Mouse (Mus musculus): ENCODE results near the gene Ttll11. TPM values are rescaled to one million over a fixed set of nuclear protein-coding genes. Genes with fewer than 3 reads are reported as not detected.

The Ttll11 gene
- polyA plus RNA-seq, 1 experiment from 2014 or later, result 0.44 TPM

DNA sequence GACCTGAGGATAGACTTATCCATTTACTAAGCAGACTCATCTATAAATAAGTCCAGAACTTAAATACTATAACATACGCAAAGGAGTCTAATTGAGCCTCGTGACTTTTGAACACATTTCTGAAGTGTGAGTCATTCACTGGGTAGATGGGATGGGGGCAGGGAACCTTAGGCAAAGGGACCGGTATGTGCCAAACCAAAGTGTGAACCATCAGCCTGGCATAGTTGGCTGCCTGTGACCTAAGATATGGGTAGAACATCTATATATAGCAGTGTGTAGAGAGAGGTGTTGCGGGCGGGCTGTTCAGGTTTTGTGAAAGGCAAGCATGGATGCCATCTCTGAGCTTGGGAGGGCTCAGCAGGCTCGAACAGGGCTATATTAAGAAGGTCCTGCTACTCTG lies 14.6 kb upstream of the Ttll11 start:
- ATAC-seq, result no peak
- no peaks in the 10 kb centered on the region for H3K27me3 ChIP-seq (replicated peaks; ENCODE audit: control insufficient read depth, insufficient read depth, low read length)
- H3K4me3 ChIP-seq (ENCODE audit: low read depth, low read length), result no peak overlapping the region
- H3K27ac ChIP-seq (ENCODE audit: low read depth, low read length), result no peak overlapping the region
- no peaks in the 10 kb centered on the region for H3K4me1 ChIP-seq (replicated peaks; ENCODE audit: control insufficient read depth, insufficient read depth, low read length)
- no peaks in the 10 kb centered on the region for H3K9me3 ChIP-seq (ENCODE audit: control insufficient read depth)
- no peak for TF ChIP-seq CTCF (IDR thresholded peaks at IDR 0.05; ENCODE audit: low read depth)
- no peak overlapping the region for H3K9ac ChIP-seq (ENCODE audit: low read depth, low read length)
- H3K4me2 ChIP-seq (replicated peaks; ENCODE audit: low read depth), result no peak overlapping the region
- H3K36me3 ChIP-seq (ENCODE audit: control insufficient read depth, insufficient read depth), result no peaks in the 10 kb centered on the region
- WGBS, result 68% methylated on average over 6 of the region's 6 CpGs

DNA sequence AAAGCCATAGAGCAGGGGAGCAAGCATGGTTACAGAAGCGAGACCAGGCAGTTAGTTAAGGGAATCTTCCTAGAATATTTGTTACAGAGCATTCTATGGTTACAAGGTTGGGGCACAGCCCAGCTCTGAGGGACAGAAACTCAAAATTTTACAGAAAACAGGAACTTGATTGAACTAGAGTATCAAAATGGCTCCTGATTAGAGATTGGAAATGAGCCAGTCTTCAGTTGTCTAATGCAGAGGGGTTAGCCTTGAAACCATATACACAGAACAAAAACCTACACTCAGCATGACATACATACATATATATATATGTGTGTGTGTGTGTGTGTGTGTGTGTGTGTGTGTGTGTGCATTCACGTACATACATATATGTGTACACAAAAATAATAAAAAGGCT lies 13.8 kb upstream of the Ttll11 start:
- H3K9ac ChIP-seq (ENCODE audit: low read depth, low read length), result no peak overlapping the region
- TF ChIP-seq CTCF (IDR thresholded peaks at IDR 0.05; ENCODE audit: low read depth), result no peak
- WGBS, result 77% methylated on average over 2 of the region's 2 CpGs
- H3K4me1 ChIP-seq (replicated peaks; ENCODE audit: control insufficient read depth, insufficient read depth, low read length), result no peaks in the 10 kb centered on the region
- no peaks in the 10 kb centered on the region for H3K27me3 ChIP-seq (replicated peaks; ENCODE audit: control insufficient read depth, insufficient read depth, low read length)
- H3K4me3 ChIP-seq (ENCODE audit: low read depth, low read length), result no peak overlapping the region
- ATAC-seq, result no peak
- no peaks in the 10 kb centered on the region for H3K9me3 ChIP-seq (ENCODE audit: control insufficient read depth)
- H3K4me2 ChIP-seq (replicated peaks; ENCODE audit: low read depth), result no peak overlapping the region
- H3K27ac ChIP-seq (ENCODE audit: low read depth, low read length), result no peak overlapping the region
- H3K36me3 ChIP-seq (ENCODE audit: control insufficient read depth, insufficient read depth), result no peaks in the 10 kb centered on the region

DNA sequence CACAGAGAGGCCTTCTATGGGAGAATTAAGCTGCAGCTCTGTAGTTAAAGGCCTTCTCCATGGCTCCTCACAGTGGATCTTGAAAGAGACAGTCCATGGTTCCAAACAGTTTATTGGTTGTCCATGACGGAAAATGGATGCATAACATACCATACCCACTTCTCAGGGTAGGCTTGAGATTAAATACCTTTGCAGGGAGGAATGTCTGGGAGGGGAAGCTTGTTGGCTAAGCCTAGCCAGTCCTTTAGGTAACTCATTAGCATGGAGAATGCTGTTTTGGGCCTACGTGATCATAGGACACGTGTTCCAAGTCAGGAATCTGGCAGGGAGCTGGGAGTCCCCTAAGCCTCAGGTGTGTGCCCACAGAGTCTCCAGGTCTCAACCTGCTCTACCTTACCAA lies 12.5 kb upstream of the Ttll11 start:
- ATAC-seq, result no peak
- Histone ChIP-seq H3K4me1 (replicated peaks; ENCODE audit: control insufficient read depth, insufficient read depth, low read length) (no peaks in the 10 kb centered on the region), H3K27me3 (replicated peaks; ENCODE audit: control insufficient read depth, insufficient read depth, low read length) (no peaks in the 10 kb centered on the region), H3K36me3 (ENCODE audit: control insufficient read depth, insufficient read depth) (no peaks in the 10 kb centered on the region), H3K9me3 (ENCODE audit: control insufficient read depth) (no peaks in the 10 kb centered on the region), H3K4me3 (ENCODE audit: low read depth, low read length) (no peak overlapping the region), H3K27ac (ENCODE audit: low read depth, low read length) (no peak overlapping the region), H3K9ac (ENCODE audit: low read depth, low read length) (no peak overlapping the region), H3K4me2 (replicated peaks; ENCODE audit: low read depth) (no peak overlapping the region)
- TF ChIP-seq CTCF (IDR thresholded peaks at IDR 0.05; ENCODE audit: low read depth), result no peak
- 86% methylated on average over 3 of the region's 3 CpGs for WGBS

DNA sequence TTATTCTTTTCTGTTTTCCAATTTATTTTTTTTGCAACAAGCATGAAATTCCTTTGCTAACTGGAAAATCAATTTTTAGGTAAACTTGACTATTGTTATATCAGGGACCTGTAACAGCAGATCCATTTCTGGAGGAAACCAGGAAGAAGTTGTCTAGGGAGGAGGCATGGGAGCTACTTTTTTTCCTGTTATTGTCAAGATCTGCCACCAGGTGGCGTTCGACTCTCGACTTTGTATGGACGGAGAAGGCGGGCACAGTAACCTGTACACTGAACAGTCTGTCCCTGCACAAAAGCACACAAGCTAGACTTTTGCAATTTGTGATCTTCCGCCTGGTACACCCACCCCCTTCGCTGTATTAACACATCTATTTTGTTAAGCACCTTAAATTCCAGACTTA lies 4.2 kb upstream of the Ttll11 start:
- H3K27me3 ChIP-seq (replicated peaks; ENCODE audit: control insufficient read depth, insufficient read depth, low read length), result peaks cover 5% of the 10 kb centered on the region; the same call in 1 of the 2 replicates
- ATAC-seq, result no peak
- no peaks in the 10 kb centered on the region for H3K9me3 ChIP-seq (ENCODE audit: control insufficient read depth)
- TF ChIP-seq CTCF (IDR thresholded peaks at IDR 0.05; ENCODE audit: low read depth), result peak; percentile 80
- no peak overlapping the region for H3K4me3 ChIP-seq (ENCODE audit: low read depth, low read length)
- H3K4me2 ChIP-seq (replicated peaks; ENCODE audit: low read depth), result no peak overlapping the region
- H3K36me3 ChIP-seq (ENCODE audit: control insufficient read depth, insufficient read depth), result no peaks in the 10 kb centered on the region
- WGBS, result 6% methylated on average over 7 of the region's 7 CpGs
- no peak overlapping the region for H3K9ac ChIP-seq (ENCODE audit: low read depth, low read length)
- H3K4me1 ChIP-seq (replicated peaks; ENCODE audit: control insufficient read depth, insufficient read depth, low read length), result no peaks in the 10 kb centered on the region; the same call in 1 of the 2 replicates
- no peak overlapping the region for H3K27ac ChIP-seq (ENCODE audit: low read depth, low read length)

DNA sequence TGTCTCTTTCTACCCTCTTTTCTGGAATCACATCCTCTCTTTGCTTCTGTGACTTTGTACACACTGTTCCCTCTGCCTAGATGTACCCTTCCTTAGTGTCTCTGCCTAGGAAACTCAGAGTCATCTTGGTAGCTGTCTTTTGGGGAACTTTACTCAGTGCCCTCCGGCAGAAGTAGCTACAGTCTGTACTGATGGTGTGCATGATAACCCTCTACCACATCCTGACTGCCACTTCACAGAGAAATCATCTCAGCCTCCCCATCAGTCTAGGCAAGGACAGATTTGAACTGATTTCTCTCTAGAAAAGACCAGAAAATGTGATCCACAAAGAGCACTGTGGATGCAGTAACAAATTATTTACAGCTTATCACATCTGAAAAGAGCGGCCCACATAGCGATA lies 2.2 kb upstream of the Ttll11 start:
- peaks cover 5% of the 10 kb centered on the region; the same call in 1 of the 2 replicates for H3K27me3 ChIP-seq (replicated peaks; ENCODE audit: control insufficient read depth, insufficient read depth, low read length)
- H3K36me3 ChIP-seq (ENCODE audit: control insufficient read depth, insufficient read depth), result no peaks in the 10 kb centered on the region
- 75% methylated on average over 3 of the region's 3 CpGs for WGBS

DNA sequence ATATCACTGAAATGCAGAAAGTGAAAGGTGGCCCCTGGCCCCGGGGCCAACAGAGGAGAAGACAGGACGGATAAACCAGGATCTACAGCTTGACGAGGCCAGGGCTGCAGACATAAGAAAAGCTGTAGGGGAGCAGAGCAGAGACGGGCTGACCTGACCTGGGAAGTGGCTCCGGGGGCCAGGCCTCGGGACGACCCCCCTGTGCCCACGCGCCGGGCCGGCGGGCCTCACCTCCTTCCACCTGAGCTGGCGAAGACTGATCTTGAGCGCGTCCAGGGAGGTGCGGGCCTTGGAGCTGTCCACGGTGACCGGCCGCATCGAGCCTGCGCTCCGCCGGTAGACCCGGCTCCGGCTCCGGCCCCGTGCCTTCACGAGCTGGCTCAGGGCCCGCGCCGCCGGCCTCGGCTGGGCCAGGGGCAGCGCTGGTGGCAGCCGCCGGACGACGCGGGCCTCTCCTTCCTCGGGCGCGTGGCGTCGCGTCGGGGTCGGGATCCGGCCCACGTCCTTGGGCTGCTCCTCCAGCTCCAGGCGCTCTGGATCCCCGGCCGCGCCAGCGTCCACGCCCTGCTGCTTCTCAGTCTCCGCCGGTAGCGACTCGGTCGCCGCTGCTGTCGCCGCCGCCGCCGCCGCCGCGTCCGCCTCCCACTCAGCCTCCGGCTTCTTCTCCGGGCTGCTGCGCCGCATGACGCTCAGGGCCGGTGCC lies 621 bp downstream of the Ttll11 start:
- Histone ChIP-seq H3K4me1 (replicated peaks; ENCODE audit: control insufficient read depth, insufficient read depth, low read length) (peaks cover 7% of the 10 kb centered on the region), H3K9ac (ENCODE audit: low read depth, low read length) (peak overlapping the region; percentile 92), H3K4me2 (replicated peaks; ENCODE audit: low read depth) (peak overlapping the region; percentile 99), H3K36me3 (ENCODE audit: control insufficient read depth, insufficient read depth) (no peaks in the 10 kb centered on the region), H3K9me3 (ENCODE audit: control insufficient read depth) (no peaks in the 10 kb centered on the region), H3K4me3 (ENCODE audit: low read depth, low read length) (peak overlapping the region; percentile 87), H3K27me3 (replicated peaks; ENCODE audit: control insufficient read depth, insufficient read depth, low read length) (no peaks in the 10 kb centered on the region), H3K27ac (ENCODE audit: low read depth, low read length) (peak overlapping the region; percentile 76)
- WGBS, result under 1% methylated on average over 62 of the region's 76 CpGs
- TF ChIP-seq CTCF (IDR thresholded peaks at IDR 0.05; ENCODE audit: low read depth), result no peak
- ATAC-seq, result peak; percentile 52

More for the DNA sequence above, 2.2 kb upstream of the Ttll11 start:
- Histone ChIP-seq H3K4me1 (replicated peaks; ENCODE audit: control insufficient read depth, insufficient read depth, low read length) (peaks cover 7% of the 10 kb centered on the region), H3K9me3 (ENCODE audit: control insufficient read depth) (no peaks in the 10 kb centered on the region), H3K27ac (ENCODE audit: low read depth, low read length) (no peak overlapping the region), H3K4me3 (ENCODE audit: low read depth, low read length) (no peak overlapping the region), H3K4me2 (replicated peaks; ENCODE audit: low read depth) (no peak overlapping the region), H3K9ac (ENCODE audit: low read depth, low read length) (no peak overlapping the region)
- TF ChIP-seq CTCF (IDR thresholded peaks at IDR 0.05; ENCODE audit: low read depth), result no peak
- no peak for ATAC-seq
